Mouse (Mus musculus): ENCODE measurements around the gene Armt1. TPM values are rescaled to one million over a fixed set of nuclear protein-coding genes. Genes with fewer than 3 reads are reported as not detected.
A peak's percentile ranks its signal among the peaks of the same experiment; 100 is the strongest.

Gene Armt1
- 23.7 and 25.1 TPM in 2 replicates for total RNA-seq (2012; rRNA removed)
- 10 to 100 TPM in 1 of 2 experiments, not detected in 1; 24.2 TPM for polyA plus RNA-seq (2012; ENCODE audit: insufficient read depth in 1 of 2, insufficient read length in 2 of 2, low read depth in 1 of 2, low replicate concordance in 2 of 2, missing spikeins in 1 of 2)

- Histone ChIP-seq H3K4me3 (ENCODE audit: control insufficient read depth in 1 of 2, insufficient read depth in 1 of 2, low read depth in 2 of 2, low read length in 2 of 2) (peak within 1 kb of the TSS; percentile 74 to 98), H3K36me3 (ENCODE audit: control insufficient read depth in 1 of 2, insufficient read depth in 2 of 2, low read length in 2 of 2) (peaks cover 0 to 18% of the 10 kb centered on the region in 2 experiments), H3K9me3 (replicated peaks; ENCODE audit: insufficient read depth, low read length) (no peaks in the 10 kb centered on the region), H3K9ac (ENCODE audit: control insufficient read depth, low read depth, low read length, poor library complexity, severe bottlenecking) (peak within 1 kb of the TSS; percentile 99), H3K27me3 (ENCODE audit: control insufficient read depth in 1 of 2, insufficient read depth in 2 of 2, low read length in 2 of 2) (no peaks in the 10 kb centered on the region), H3K4me1 (ENCODE audit: control insufficient read depth in 1 of 2, insufficient read depth in 2 of 2, low read length in 2 of 2) (peaks cover 5 to 23% of the 10 kb centered on the region in 2 experiments; a peak in 3 of 4 replicates), H3K79me2 (ENCODE audit: control insufficient read depth, insufficient read depth, low read length, poor library complexity) (peaks cover 38% of the 10 kb centered on the region), H3K27ac (ENCODE audit: control insufficient read depth, low read depth, low read length) (peak within 1 kb of the TSS; percentile 99)
- peak; percentile 96 for DNase-seq (ENCODE audit: low read depth, low spot score)
- TF ChIP-seq BHLHE40 (IDR thresholded peaks at IDR 0.05; ENCODE audit: borderline replicate concordance, low read depth, low read length): peak; percentile 79; the same call in 1 of the 2 replicates
- no peak for TF ChIP-seq POLR2AphosphoS5 (IDR thresholded peaks at IDR 0.05; ENCODE audit: borderline replicate concordance, low read depth, low read length)
- TF ChIP-seq USF2 (IDR thresholded peaks at IDR 0.05; ENCODE audit: borderline replicate concordance in 1 of 2, insufficient read depth in 1 of 2, low read depth in 1 of 2, low read length in 2 of 2): peak; percentile 94 to 99
- TF ChIP-seq NRF1 (IDR thresholded peaks at IDR 0.05; ENCODE audit: insufficient read depth, low read depth, low read length, poor library complexity, severe bottlenecking): peak; percentile 93
- TF ChIP-seq MEF2A (IDR thresholded peaks at IDR 0.05; ENCODE audit: extremely low read depth, insufficient replicate concordance, low read depth, low read length, poor library complexity, severe bottlenecking): no peak
- no peak for TF ChIP-seq CHD2 (IDR thresholded peaks at IDR 0.05; ENCODE audit: low read length)
- peak; percentile 84 for TF ChIP-seq ETS1 (IDR thresholded peaks at IDR 0.05; ENCODE audit: low read depth, low read length)
- no peak for TF ChIP-seq RAD21 (IDR thresholded peaks at IDR 0.05; ENCODE audit: low read depth, low read length)
- no peak for TF ChIP-seq CHD1 (IDR thresholded peaks at IDR 0.05; ENCODE audit: low read depth, low read length)
- no peak for TF ChIP-seq E2F4 (IDR thresholded peaks at IDR 0.05; ENCODE audit: borderline replicate concordance, low read depth, low read length)
- peak; percentile 78 to 98 for TF ChIP-seq POLR2A (IDR thresholded peaks at IDR 0.05; ENCODE audit: control insufficient read depth in 1 of 2, insufficient read depth in 1 of 2, low read depth in 1 of 2, low read length in 2 of 2, poor library complexity in 1 of 2)
- TF ChIP-seq NELFE (IDR thresholded peaks at IDR 0.05; ENCODE audit: low read depth, low read length): peak; percentile 93
- TF ChIP-seq SIN3A (IDR thresholded peaks at IDR 0.05; ENCODE audit: low read length): peak; percentile 98
- peak; percentile 82 for TF ChIP-seq TBP (IDR thresholded peaks at IDR 0.05; ENCODE audit: low read depth, low read length)
- TF ChIP-seq ZMIZ1 (IDR thresholded peaks at IDR 0.05; ENCODE audit: low read depth, low read length): peak; percentile 83; the same call in 1 of the 2 replicates
- TF ChIP-seq JUND (IDR thresholded peaks at IDR 0.05; ENCODE audit: low read depth, low read length): no peak
- TF ChIP-seq UBTF (IDR thresholded peaks at IDR 0.05; ENCODE audit: borderline replicate concordance, insufficient read depth, low read depth, low read length): 0 out of 2 replicates have a peak, but pooled peaks have one; percentile 20
- TF ChIP-seq RCOR1 (IDR thresholded peaks at IDR 0.05; ENCODE audit: low read depth, low read length): 0 out of 2 replicates have a peak, but pooled peaks have one; percentile 18
- TF ChIP-seq MAX (IDR thresholded peaks at IDR 0.05; ENCODE audit: low read length): peak; percentile 97
- TF ChIP-seq EP300 (IDR thresholded peaks at IDR 0.05; ENCODE audit: low read depth in 1 of 2, low read length in 2 of 2): peak in 1 of 2 experiments; percentile 79; a peak in 2 of 4 replicates
- TF ChIP-seq MXI1 (IDR thresholded peaks at IDR 0.05; ENCODE audit: low read depth, low read length): peak; percentile 92
- TF ChIP-seq GABPA (IDR thresholded peaks at IDR 0.05; ENCODE audit: low read depth, low read length): no peak
- TF ChIP-seq KAT2A (conservative IDR thresholded peaks at IDR 0.05; ENCODE audit: low read depth, low read length): no peak; the same call in 1 of the 2 replicates
- no peak for TF ChIP-seq SMC3 (IDR thresholded peaks at IDR 0.05; ENCODE audit: low read depth, low read length)
- TF ChIP-seq TCF12 (IDR thresholded peaks at IDR 0.05; ENCODE audit: low read depth, low read length): peak; percentile 81; the same call in 1 of the 2 replicates
- TF ChIP-seq CTCF (IDR thresholded peaks at IDR 0.05 in 2 of 3, conservative IDR thresholded peaks at IDR 0.05 in 1 of 3; ENCODE audit: control insufficient read depth in 1 of 3, insufficient read depth in 1 of 3, low read depth in 2 of 3, low read length in 3 of 3, poor library complexity in 1 of 3, severe bottlenecking in 1 of 3): no peak
- peak; percentile 94 for TF ChIP-seq MYB (IDR thresholded peaks at IDR 0.05; ENCODE audit: low read depth, low read length)
- 0 out of 2 replicates have a peak, but pooled peaks have one; percentile 15 for TF ChIP-seq GATA1 (IDR thresholded peaks at IDR 0.05; ENCODE audit: low read depth, low read length)
- peak; percentile 98 for TF ChIP-seq HCFC1 (IDR thresholded peaks at IDR 0.05; ENCODE audit: low read depth, low read length)
- no peak for TF ChIP-seq ZC3H11A (IDR thresholded peaks at IDR 0.05; ENCODE audit: low read depth, low read length)
- peak; percentile 99 for TF ChIP-seq USF1 (IDR thresholded peaks at IDR 0.05; ENCODE audit: low read depth, low read length)
- TF ChIP-seq MAFK (IDR thresholded peaks at IDR 0.05; ENCODE audit: borderline replicate concordance, low read depth, low read length): no peak
- peak; percentile 99 for TF ChIP-seq MAZ (IDR thresholded peaks at IDR 0.05; ENCODE audit: low read depth, low read length)
- peak; percentile 95 for TF ChIP-seq POLR2AphosphoS2 (IDR thresholded peaks at IDR 0.05; ENCODE audit: low read length)
Measured at GRCm38 (mm10) chr10:4432123-4432931, at the start of gene Armt1, which contains the start of gene Rmnd1. Armt1 (plus strand) TSS chr10:4432467. Rmnd1 (minus strand) TSS chr10:4432388.
